Mouse (Mus musculus): Measurements from ENCODE around the gene Selplg. TPM values are rescaled to one million over a fixed set of nuclear protein-coding genes. Genes with fewer than 3 reads are reported as not detected.

Selplg gene
- polyA plus RNA-seq, 1 experiment: not detected

GRCm38 (mm10) chr5:113857631-113858030 is 25.2 kb upstream of the Selplg start:
- Histone ChIP-seq H3K4me2 (ENCODE audit: low read depth) (no peak overlapping the region), H3K27me3 (ENCODE audit: control insufficient read depth, insufficient read depth, insufficient read length) (no peaks in the 10 kb centered on the region), H3K79me2 (ENCODE audit: control insufficient read depth, insufficient read depth) (peaks cover 54% of the 10 kb centered on the region), H3ac (ENCODE audit: control insufficient read depth, insufficient read length) (no peak overlapping the region), H3K4me3 (no peak overlapping the region), H3K36me3 (ENCODE audit: control insufficient read depth, insufficient read depth) (no peaks in the 10 kb centered on the region)
- no peak for TF ChIP-seq TCF3 (IDR thresholded peaks at IDR 0.05; ENCODE audit: insufficient read length, low read depth)
- no peak for TF ChIP-seq USF1 (IDR thresholded peaks at IDR 0.05; ENCODE audit: low read depth)
- TF ChIP-seq E2F4 (IDR thresholded peaks at IDR 0.05; ENCODE audit: insufficient read depth): no peak
- no peak for TF ChIP-seq POLR2AphosphoS2 (IDR thresholded peaks at IDR 0.05; ENCODE audit: insufficient read length, low read depth)
- no peak for TF ChIP-seq REST (IDR thresholded peaks at IDR 0.05; ENCODE audit: insufficient read depth, insufficient read length)
- TF ChIP-seq MYOD1 (IDR thresholded peaks at IDR 0.05; ENCODE audit: control insufficient read depth in 1 of 3, insufficient read length in 2 of 3, low read depth in 2 of 3): no peak
- TF ChIP-seq MAX (IDR thresholded peaks at IDR 0.05; ENCODE audit: low read depth): no peak
- TF ChIP-seq MYOG (IDR thresholded peaks at IDR 0.05; ENCODE audit: control insufficient read depth in 1 of 3, insufficient read depth in 1 of 3, insufficient read length in 2 of 3, low read depth in 2 of 3): no peak
- no peak for TF ChIP-seq POLR2A (IDR thresholded peaks at IDR 0.05; ENCODE audit: insufficient read length, low read depth)
- no peak for TF ChIP-seq SRF (IDR thresholded peaks at IDR 0.05; ENCODE audit: control insufficient read depth, insufficient read length, low read depth)
- TF ChIP-seq TCF12 (IDR thresholded peaks at IDR 0.05; ENCODE audit: insufficient read depth, poor library complexity, severe bottlenecking): no peak
- no peak for TF ChIP-seq CEBPB (IDR thresholded peaks at IDR 0.05; ENCODE audit: insufficient read depth, poor library complexity, severe bottlenecking)

- no peak overlapping the region for H3K4me3 ChIP-seq
- H3ac ChIP-seq (ENCODE audit: control insufficient read depth, insufficient read length): no peak overlapping the region
- no peak overlapping the region for H3K4me2 ChIP-seq (ENCODE audit: low read depth)
- H3K27me3 ChIP-seq (ENCODE audit: control insufficient read depth, insufficient read depth, insufficient read length): no peaks in the 10 kb centered on the region
- peaks cover 46% of the 10 kb centered on the region for H3K79me2 ChIP-seq (ENCODE audit: control insufficient read depth, insufficient read depth)
- no peaks in the 10 kb centered on the region for H3K36me3 ChIP-seq (ENCODE audit: control insufficient read depth, insufficient read depth)
- TF ChIP-seq E2F4 (IDR thresholded peaks at IDR 0.05; ENCODE audit: insufficient read depth) (no peak), SRF (IDR thresholded peaks at IDR 0.05; ENCODE audit: control insufficient read depth, insufficient read length, low read depth) (no peak), POLR2A (IDR thresholded peaks at IDR 0.05; ENCODE audit: insufficient read length, low read depth) (no peak), REST (IDR thresholded peaks at IDR 0.05; ENCODE audit: insufficient read depth, insufficient read length) (no peak), TCF3 (IDR thresholded peaks at IDR 0.05; ENCODE audit: insufficient read length, low read depth) (no peak), MYOG (IDR thresholded peaks at IDR 0.05; ENCODE audit: control insufficient read depth in 1 of 3, insufficient read depth in 1 of 3, insufficient read length in 2 of 3, low read depth in 2 of 3) (no peak), USF1 (IDR thresholded peaks at IDR 0.05; ENCODE audit: low read depth) (no peak), POLR2AphosphoS2 (IDR thresholded peaks at IDR 0.05; ENCODE audit: insufficient read length, low read depth) (no peak), MAX (IDR thresholded peaks at IDR 0.05; ENCODE audit: low read depth) (no peak), CEBPB (IDR thresholded peaks at IDR 0.05; ENCODE audit: insufficient read depth, poor library complexity, severe bottlenecking) (no peak), TCF12 (IDR thresholded peaks at IDR 0.05; ENCODE audit: insufficient read depth, poor library complexity, severe bottlenecking) (no peak), MYOD1 (IDR thresholded peaks at IDR 0.05; ENCODE audit: control insufficient read depth in 1 of 3, insufficient read length in 2 of 3, low read depth in 2 of 3) (no peak)
These were observed 24.2 kb upstream of the Selplg start for GRCm38 (mm10) chr5:113856631-113857030.

- no peak for TF ChIP-seq CEBPB (IDR thresholded peaks at IDR 0.05; ENCODE audit: insufficient read depth, poor library complexity, severe bottlenecking)
- no peak for TF ChIP-seq POLR2A (IDR thresholded peaks at IDR 0.05; ENCODE audit: insufficient read length, low read depth)
- TF ChIP-seq TCF12 (IDR thresholded peaks at IDR 0.05; ENCODE audit: insufficient read depth, poor library complexity, severe bottlenecking): no peak
- TF ChIP-seq MYOD1 (IDR thresholded peaks at IDR 0.05; ENCODE audit: control insufficient read depth in 1 of 3, insufficient read length in 2 of 3, low read depth in 2 of 3): no peak
- no peak for TF ChIP-seq POLR2AphosphoS2 (IDR thresholded peaks at IDR 0.05; ENCODE audit: insufficient read length, low read depth)
- TF ChIP-seq MYOG (IDR thresholded peaks at IDR 0.05; ENCODE audit: control insufficient read depth in 1 of 3, insufficient read depth in 1 of 3, insufficient read length in 2 of 3, low read depth in 2 of 3): no peak
- no peak for TF ChIP-seq MAX (IDR thresholded peaks at IDR 0.05; ENCODE audit: low read depth)
- no peak for TF ChIP-seq USF1 (IDR thresholded peaks at IDR 0.05; ENCODE audit: low read depth)
- no peak for TF ChIP-seq REST (IDR thresholded peaks at IDR 0.05; ENCODE audit: insufficient read depth, insufficient read length)
- TF ChIP-seq E2F4 (IDR thresholded peaks at IDR 0.05; ENCODE audit: insufficient read depth): no peak
- TF ChIP-seq TCF3 (IDR thresholded peaks at IDR 0.05; ENCODE audit: insufficient read length, low read depth): no peak
- TF ChIP-seq SRF (IDR thresholded peaks at IDR 0.05; ENCODE audit: control insufficient read depth, insufficient read length, low read depth): no peak
- H3ac ChIP-seq (ENCODE audit: control insufficient read depth, insufficient read length): no peak overlapping the region
- peaks cover 36% of the 10 kb centered on the region for H3K79me2 ChIP-seq (ENCODE audit: control insufficient read depth, insufficient read depth)
- no peak overlapping the region for H3K4me2 ChIP-seq (ENCODE audit: low read depth)
- H3K36me3 ChIP-seq (ENCODE audit: control insufficient read depth, insufficient read depth): peaks cover 6% of the 10 kb centered on the region
- H3K27me3 ChIP-seq (ENCODE audit: control insufficient read depth, insufficient read depth, insufficient read length): no peaks in the 10 kb centered on the region
- H3K4me3 ChIP-seq: no peak overlapping the region
These were observed 23.3 kb upstream of the Selplg start for GRCm38 (mm10) chr5:113855696-113856095.

GRCm38 (mm10) chr5:113855117-113855516 is 22.7 kb upstream of the Selplg start:
- TF ChIP-seq CEBPB (IDR thresholded peaks at IDR 0.05; ENCODE audit: insufficient read depth, poor library complexity, severe bottlenecking) (no peak), MYOG (IDR thresholded peaks at IDR 0.05; ENCODE audit: control insufficient read depth in 1 of 3, insufficient read depth in 1 of 3, insufficient read length in 2 of 3, low read depth in 2 of 3) (no peak), USF1 (IDR thresholded peaks at IDR 0.05; ENCODE audit: low read depth) (no peak), MYOD1 (IDR thresholded peaks at IDR 0.05; ENCODE audit: control insufficient read depth in 1 of 3, insufficient read length in 2 of 3, low read depth in 2 of 3) (no peak), E2F4 (IDR thresholded peaks at IDR 0.05; ENCODE audit: insufficient read depth) (no peak), POLR2A (IDR thresholded peaks at IDR 0.05; ENCODE audit: insufficient read length, low read depth) (no peak), TCF12 (IDR thresholded peaks at IDR 0.05; ENCODE audit: insufficient read depth, poor library complexity, severe bottlenecking) (no peak), MAX (IDR thresholded peaks at IDR 0.05; ENCODE audit: low read depth) (no peak), SRF (IDR thresholded peaks at IDR 0.05; ENCODE audit: control insufficient read depth, insufficient read length, low read depth) (no peak), REST (IDR thresholded peaks at IDR 0.05; ENCODE audit: insufficient read depth, insufficient read length) (no peak), POLR2AphosphoS2 (IDR thresholded peaks at IDR 0.05; ENCODE audit: insufficient read length, low read depth) (no peak), TCF3 (IDR thresholded peaks at IDR 0.05; ENCODE audit: insufficient read length, low read depth) (no peak)
- H3K4me2 ChIP-seq (ENCODE audit: low read depth): no peak overlapping the region
- peaks cover 6% of the 10 kb centered on the region for H3K36me3 ChIP-seq (ENCODE audit: control insufficient read depth, insufficient read depth)
- H3K27me3 ChIP-seq (ENCODE audit: control insufficient read depth, insufficient read depth, insufficient read length): no peaks in the 10 kb centered on the region
- H3ac ChIP-seq (ENCODE audit: control insufficient read depth, insufficient read length): no peak overlapping the region
- no peak overlapping the region for H3K4me3 ChIP-seq
- peaks cover 33% of the 10 kb centered on the region for H3K79me2 ChIP-seq (ENCODE audit: control insufficient read depth, insufficient read depth)

Data from myocyte (in vitro differentiated cells).